Mouse (Mus musculus): ENCODE measurements around the gene Mob4. TPM values are rescaled to one million over a fixed set of nuclear protein-coding genes. Genes with fewer than 3 reads are reported as not detected.

Mob4 gene
- polyA plus RNA-seq, 1 experiment: 15.5 TPM

DNA sequence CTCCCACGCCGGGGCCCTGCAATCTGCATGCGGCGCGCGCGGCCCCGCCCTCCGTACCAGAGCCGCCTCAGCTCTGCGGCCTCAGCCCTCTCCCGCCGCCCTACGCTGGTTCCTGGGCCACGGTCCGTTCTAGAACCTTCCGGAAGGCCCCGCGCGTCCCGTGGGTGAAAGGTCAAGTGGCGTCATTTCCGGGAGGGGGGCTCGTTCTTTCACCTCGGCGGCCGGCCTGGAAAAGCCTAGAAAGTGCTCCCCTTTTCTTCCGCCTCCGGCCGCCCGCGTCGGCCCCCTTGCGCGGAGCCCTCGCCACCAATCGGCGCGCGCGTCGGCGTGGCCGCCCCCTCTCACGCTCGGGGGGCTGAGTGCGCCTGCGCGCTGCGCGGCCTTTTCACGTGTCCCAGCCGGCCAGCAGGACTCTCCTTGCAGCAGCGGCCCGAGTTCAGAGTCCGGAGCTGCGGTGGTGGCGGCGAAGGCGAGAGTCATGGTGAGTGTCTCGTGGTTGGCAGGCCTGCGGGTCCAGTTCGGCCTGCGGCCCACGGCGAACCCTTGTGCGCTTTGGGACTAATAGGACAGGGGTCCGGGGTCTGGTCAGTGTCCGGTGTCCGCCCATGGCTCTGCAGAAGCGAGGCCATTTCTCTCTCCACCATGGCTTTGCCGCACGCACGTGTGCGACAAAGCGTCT, 43.0 kb upstream of the Mob4 start, which contains the start of the genes Hspe1 and Hspd1:
TSS of gene Hspe1 (plus strand) at position 201 of the 679 bp plus-strand sequence.
TSS of gene Hspd1 (minus strand) at position 312 of the 679 bp plus-strand sequence.
- TF ChIP-seq USF1 (IDR thresholded peaks at IDR 0.05; ENCODE audit: low read depth) (no peak), MAX (IDR thresholded peaks at IDR 0.05) (peak; percentile 48), FOSL1 (IDR thresholded peaks at IDR 0.05; ENCODE audit: insufficient read depth, low read length, poor library complexity, severe bottlenecking) (no peak), MYOG (IDR thresholded peaks at IDR 0.05; ENCODE audit: control insufficient read depth, extremely low read depth, insufficient read length) (no peak), CEBPB (IDR thresholded peaks at IDR 0.05; ENCODE audit: low read depth) (no peak), MYOD1 (IDR thresholded peaks at IDR 0.05; ENCODE audit: control insufficient read depth, insufficient read length, low read depth) (no peak), CTCF (IDR thresholded peaks at IDR 0.05; ENCODE audit: control insufficient read depth, insufficient read depth, insufficient read length) (no peak)
- peaks cover 79% of the 10 kb centered on the region for H3K36me3 ChIP-seq (ENCODE audit: control insufficient read depth, insufficient read depth)
- H3K27me3 ChIP-seq (ENCODE audit: control insufficient read depth, insufficient read depth, insufficient read length): no peaks in the 10 kb centered on the region
- H3K79me2 ChIP-seq (ENCODE audit: control insufficient read depth, insufficient read depth): peaks cover 83% of the 10 kb centered on the region
- H3K4me3 ChIP-seq (ENCODE audit: insufficient read depth, poor library complexity, severe bottlenecking): peak within 1 kb of the TSS; percentile 94
- peaks cover 69% of the 10 kb centered on the region for H3K79me3 ChIP-seq (ENCODE audit: low read depth)
- H3ac ChIP-seq (ENCODE audit: control insufficient read depth, insufficient read length, low read depth): peak within 1 kb of the TSS; percentile 85

DNA sequence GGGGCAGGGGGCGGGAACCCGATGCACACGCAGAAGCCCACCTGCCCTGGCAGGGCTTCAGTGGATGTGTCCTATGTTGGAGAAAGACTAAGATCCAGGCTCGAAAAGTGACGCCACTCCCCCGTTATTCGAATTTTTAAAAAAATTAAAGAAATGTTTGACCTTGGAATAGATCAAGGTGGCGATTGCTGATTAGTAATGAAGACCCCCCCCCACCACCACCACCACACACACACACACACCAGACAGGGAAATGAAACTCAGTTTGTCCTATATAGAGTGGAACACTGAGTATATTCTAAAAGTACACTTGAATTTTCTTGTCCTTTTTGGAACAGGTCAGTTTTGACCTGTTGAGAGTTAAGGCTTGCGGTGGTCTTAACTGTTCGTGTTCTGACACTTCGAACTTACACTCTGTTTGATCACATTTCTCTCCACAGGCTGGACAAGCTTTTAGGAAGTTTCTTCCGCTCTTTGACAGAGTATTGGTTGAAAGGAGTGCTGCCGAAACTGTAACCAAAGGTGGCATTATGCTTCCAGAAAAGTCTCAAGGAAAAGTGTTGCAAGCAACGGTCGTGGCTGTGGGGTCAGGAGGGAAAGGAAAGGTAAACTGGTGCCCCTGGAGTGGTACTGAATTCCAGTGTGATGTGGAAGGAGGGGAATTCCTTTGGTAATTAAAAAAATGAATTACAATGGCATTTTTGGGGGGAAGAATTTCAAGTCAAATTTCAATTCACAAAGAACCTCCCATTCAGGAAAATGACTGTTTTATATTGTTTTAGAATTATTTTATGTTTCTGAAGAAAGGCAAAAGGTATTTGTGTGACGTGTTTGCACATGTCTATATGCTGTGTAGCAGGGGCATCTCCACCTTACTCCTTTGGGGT, 42.2 kb upstream of the Mob4 start:
- Histone ChIP-seq H3K79me3 (ENCODE audit: low read depth) (peaks cover 62% of the 10 kb centered on the region), H3K27me3 (ENCODE audit: control insufficient read depth, insufficient read depth, insufficient read length) (no peaks in the 10 kb centered on the region), H3K79me2 (ENCODE audit: control insufficient read depth, insufficient read depth) (peaks cover 75% of the 10 kb centered on the region), H3K36me3 (ENCODE audit: control insufficient read depth, insufficient read depth) (peaks cover 78% of the 10 kb centered on the region), H3K4me3 (ENCODE audit: insufficient read depth, poor library complexity, severe bottlenecking) (peak overlapping the region; percentile 89), H3ac (ENCODE audit: control insufficient read depth, insufficient read length, low read depth) (peak overlapping the region; percentile 85)
- TF ChIP-seq CTCF (IDR thresholded peaks at IDR 0.05; ENCODE audit: control insufficient read depth, insufficient read depth, insufficient read length) (no peak), MYOD1 (IDR thresholded peaks at IDR 0.05; ENCODE audit: control insufficient read depth, insufficient read length, low read depth) (no peak), FOSL1 (IDR thresholded peaks at IDR 0.05; ENCODE audit: insufficient read depth, low read length, poor library complexity, severe bottlenecking) (no peak), CEBPB (IDR thresholded peaks at IDR 0.05; ENCODE audit: low read depth) (no peak), MAX (IDR thresholded peaks at IDR 0.05) (no peak), USF1 (IDR thresholded peaks at IDR 0.05; ENCODE audit: low read depth) (no peak), MYOG (IDR thresholded peaks at IDR 0.05; ENCODE audit: control insufficient read depth, extremely low read depth, insufficient read length) (no peak)

DNA sequence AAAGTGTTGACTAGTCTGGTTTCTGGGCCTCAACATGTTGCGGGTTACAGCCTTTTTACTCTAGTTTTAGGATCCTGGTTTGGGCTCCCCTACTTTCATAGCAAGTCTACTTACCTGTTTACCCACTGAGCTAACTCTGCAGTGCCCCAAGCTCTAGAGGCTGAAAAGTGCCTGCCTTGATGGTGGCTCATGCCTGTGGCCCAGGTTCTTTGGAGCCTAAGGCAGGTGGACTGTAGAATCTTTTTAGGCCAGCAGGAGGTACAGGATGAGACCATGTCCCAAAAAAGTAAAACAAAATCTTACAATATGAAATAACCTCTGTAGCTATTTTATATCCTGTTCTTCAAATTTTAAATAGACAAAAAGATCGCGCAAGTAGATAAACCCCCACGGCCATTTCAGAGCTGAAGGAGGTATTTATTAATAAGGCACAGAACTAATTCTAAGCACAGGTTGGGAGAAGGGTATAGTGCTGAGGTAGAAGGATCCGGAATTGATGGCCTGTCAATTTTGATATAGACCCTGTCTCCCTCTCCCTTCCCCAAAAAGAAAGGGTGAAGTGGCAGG, 41.5 kb upstream of the Mob4 start:
- H3K27me3 ChIP-seq (ENCODE audit: control insufficient read depth, insufficient read depth, insufficient read length): no peaks in the 10 kb centered on the region
- peaks cover 68% of the 10 kb centered on the region for H3K79me2 ChIP-seq (ENCODE audit: control insufficient read depth, insufficient read depth)
- H3K79me3 ChIP-seq (ENCODE audit: low read depth): peaks cover 54% of the 10 kb centered on the region
- peaks cover 70% of the 10 kb centered on the region for H3K36me3 ChIP-seq (ENCODE audit: control insufficient read depth, insufficient read depth)
- H3K4me3 ChIP-seq (ENCODE audit: insufficient read depth, poor library complexity, severe bottlenecking): peak overlapping the region; percentile 89
- peak overlapping the region; percentile 60 for H3ac ChIP-seq (ENCODE audit: control insufficient read depth, insufficient read length, low read depth)
- TF ChIP-seq USF1 (IDR thresholded peaks at IDR 0.05; ENCODE audit: low read depth): no peak
- no peak for TF ChIP-seq FOSL1 (IDR thresholded peaks at IDR 0.05; ENCODE audit: insufficient read depth, low read length, poor library complexity, severe bottlenecking)
- no peak for TF ChIP-seq CTCF (IDR thresholded peaks at IDR 0.05; ENCODE audit: control insufficient read depth, insufficient read depth, insufficient read length)
- TF ChIP-seq MYOD1 (IDR thresholded peaks at IDR 0.05; ENCODE audit: control insufficient read depth, insufficient read length, low read depth): no peak
- TF ChIP-seq MYOG (IDR thresholded peaks at IDR 0.05; ENCODE audit: control insufficient read depth, extremely low read depth, insufficient read length): no peak
- TF ChIP-seq MAX (IDR thresholded peaks at IDR 0.05): no peak
- no peak for TF ChIP-seq CEBPB (IDR thresholded peaks at IDR 0.05; ENCODE audit: low read depth)

DNA sequence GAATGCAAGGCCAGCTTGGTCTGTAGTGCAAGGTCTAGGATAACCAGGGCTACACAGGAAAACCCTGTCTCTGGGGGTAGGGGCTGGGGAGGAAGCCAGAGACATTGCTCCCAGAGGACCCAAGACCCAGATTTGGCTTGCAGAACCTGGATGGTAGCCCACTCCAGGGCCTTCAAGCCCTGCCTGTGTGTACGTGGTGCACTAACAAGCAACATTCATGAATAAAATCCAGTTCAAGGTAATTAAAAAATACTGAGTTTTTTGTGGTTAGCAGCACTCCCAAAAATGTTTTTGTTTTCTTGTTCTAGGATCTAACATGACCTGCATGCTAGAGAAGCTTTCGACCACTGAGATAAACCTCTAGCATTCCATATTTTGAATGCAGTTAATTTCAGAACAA, 39.0 kb upstream of the Mob4 start:
- H3K27me3 ChIP-seq (ENCODE audit: control insufficient read depth, insufficient read depth, insufficient read length): no peaks in the 10 kb centered on the region
- no peak overlapping the region for H3ac ChIP-seq (ENCODE audit: control insufficient read depth, insufficient read length, low read depth)
- H3K79me3 ChIP-seq (ENCODE audit: low read depth): peaks cover 30% of the 10 kb centered on the region
- TF ChIP-seq CTCF (IDR thresholded peaks at IDR 0.05; ENCODE audit: control insufficient read depth, insufficient read depth, insufficient read length): no peak
- TF ChIP-seq USF1 (IDR thresholded peaks at IDR 0.05; ENCODE audit: low read depth): no peak
- no peak for TF ChIP-seq MYOG (IDR thresholded peaks at IDR 0.05; ENCODE audit: control insufficient read depth, extremely low read depth, insufficient read length)
- no peak for TF ChIP-seq FOSL1 (IDR thresholded peaks at IDR 0.05; ENCODE audit: insufficient read depth, low read length, poor library complexity, severe bottlenecking)
- TF ChIP-seq MYOD1 (IDR thresholded peaks at IDR 0.05; ENCODE audit: control insufficient read depth, insufficient read length, low read depth): no peak
- TF ChIP-seq CEBPB (IDR thresholded peaks at IDR 0.05; ENCODE audit: low read depth): no peak
- TF ChIP-seq MAX (IDR thresholded peaks at IDR 0.05): no peak
- H3K36me3 ChIP-seq (ENCODE audit: control insufficient read depth, insufficient read depth): peaks cover 50% of the 10 kb centered on the region
- peaks cover 43% of the 10 kb centered on the region for H3K79me2 ChIP-seq (ENCODE audit: control insufficient read depth, insufficient read depth)
- H3K4me3 ChIP-seq (ENCODE audit: insufficient read depth, poor library complexity, severe bottlenecking): no peak overlapping the region

DNA sequence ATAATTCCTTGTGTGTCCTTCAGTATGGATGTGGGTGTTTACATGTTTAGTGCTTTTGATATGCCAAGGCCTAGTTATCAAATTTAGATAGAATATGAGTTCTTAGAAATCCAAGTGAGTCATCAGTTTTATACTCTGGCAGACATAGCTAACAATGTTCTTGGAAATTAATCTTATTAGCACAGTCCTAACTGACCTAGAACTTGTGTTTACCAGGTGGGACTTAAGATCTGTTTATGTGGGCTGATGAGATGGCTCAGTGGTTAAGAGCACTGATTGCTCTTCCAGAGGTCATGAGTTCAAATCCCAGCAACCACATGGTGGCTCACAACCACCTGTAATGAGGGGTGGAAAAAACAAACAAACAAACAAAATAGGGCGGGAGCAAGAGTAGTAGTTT, 38.6 kb upstream of the Mob4 start:
- TF ChIP-seq MYOD1 (IDR thresholded peaks at IDR 0.05; ENCODE audit: control insufficient read depth, insufficient read length, low read depth) (no peak), FOSL1 (IDR thresholded peaks at IDR 0.05; ENCODE audit: insufficient read depth, low read length, poor library complexity, severe bottlenecking) (no peak), MAX (IDR thresholded peaks at IDR 0.05) (no peak), CEBPB (IDR thresholded peaks at IDR 0.05; ENCODE audit: low read depth) (no peak), MYOG (IDR thresholded peaks at IDR 0.05; ENCODE audit: control insufficient read depth, extremely low read depth, insufficient read length) (no peak), USF1 (IDR thresholded peaks at IDR 0.05; ENCODE audit: low read depth) (no peak), CTCF (IDR thresholded peaks at IDR 0.05; ENCODE audit: control insufficient read depth, insufficient read depth, insufficient read length) (no peak)
- Histone ChIP-seq H3K79me2 (ENCODE audit: control insufficient read depth, insufficient read depth) (peaks cover 39% of the 10 kb centered on the region), H3K27me3 (ENCODE audit: control insufficient read depth, insufficient read depth, insufficient read length) (no peaks in the 10 kb centered on the region), H3ac (ENCODE audit: control insufficient read depth, insufficient read length, low read depth) (no peak overlapping the region), H3K36me3 (ENCODE audit: control insufficient read depth, insufficient read depth) (peaks cover 50% of the 10 kb centered on the region), H3K79me3 (ENCODE audit: low read depth) (peaks cover 25% of the 10 kb centered on the region), H3K4me3 (ENCODE audit: insufficient read depth, poor library complexity, severe bottlenecking) (no peak overlapping the region)
